Mouse (Mus musculus) liver, adult 2 months (tissue): ENCODE data around the gene Trpt1.

ENCODE experiments used
- CTCF ChIP-seq: fragments of 200-500 bp; IDR thresholded peaks from 2 replicates; pipeline ENCODE4 v1.5.1; 2011; ENCODE audit warnings: low read depth, low read length, control low read depth
- POLR2A ChIP-seq: fragments of 200-500 bp; IDR thresholded peaks from 2 replicates; pipeline ENCODE4 v1.6.1; 2011; ENCODE audit warnings: low read length, control low read depth; ENCODE audit not compliant: insufficient read depth; ENCODE audit errors: extremely low read depth

- TF ChIP-seq CTCF, result no peak
- TF ChIP-seq POLR2A, result no peak
Observed at GRCm38 (mm10) chr19:7019191-7019590, 23.3 kb downstream of the Trpt1 start, which contains the start of gene Fermt3.
